Mouse (Mus musculus): Measurements from ENCODE around the gene Gm5741. TPM values are rescaled to one million over a fixed set of nuclear protein-coding genes. Genes with fewer than 3 reads are reported as not detected.

The Gm5741 gene
- polyA plus RNA-seq, 1 experiment from 2014 or later: 0.62 TPM

GRCm38 (mm10) chr8:85021514-85022055 is 46.2 kb downstream of the Gm5741 start:
- 95% methylated on average over 3 of the region's 3 CpGs for WGBS
- no peak for ATAC-seq (ENCODE audit: low FRiP score, low TSS enrichment)
- Histone ChIP-seq H3K4me2 (replicated peaks; ENCODE audit: low read depth, low read length) (no peak overlapping the region), H3K36me3 (ENCODE audit: insufficient read depth, low read length) (peaks cover 40% of the 10 kb centered on the region), H3K9me3 (ENCODE audit: low read length) (no peaks in the 10 kb centered on the region), H3K4me3 (ENCODE audit: low read length) (no peak overlapping the region), H3K27ac (ENCODE audit: low read length) (no peak overlapping the region), H3K4me1 (ENCODE audit: insufficient read depth, low read length) (peaks cover 19% of the 10 kb centered on the region), H3K9ac (replicated peaks; ENCODE audit: low read length) (no peak overlapping the region), H3K27me3 (ENCODE audit: insufficient read depth, low read length) (no peaks in the 10 kb centered on the region)

Small RNAs within 50 kb of the gene (microRNA-seq; reads per million reads assigned to microRNA genes)
- 3.5 reads per million, percentile 17 among the genes with 10 or more reads in this experiment for gene Gm23388
- gene Mir7070: not detected

Other genes starting within 250 kb of the Gm5741 start
- gene Dand5, start 245.2 kb downstream of the Gm5741 start, polyA plus RNA-seq (2015; fragmentation: Nextera tagmentation; extraction: Ambion mirVana): 6.6 and 9.0 TPM in 2 replicates
- gene Gadd45gip1, start 236.5 kb downstream of the Gm5741 start, polyA plus RNA-seq (2015; fragmentation: Nextera tagmentation; extraction: Ambion mirVana): 49.7 and 51.6 TPM in 2 replicates
- 109 and 114 TPM in 2 replicates for gene Rad23a, start 227.3 kb downstream of the Gm5741 start, polyA plus RNA-seq (2015; fragmentation: Nextera tagmentation; extraction: Ambion mirVana)
- 1,143 and 1,180 TPM in 2 replicates for gene Calr, start 221.0 kb downstream of the Gm5741 start, polyA plus RNA-seq (2015; fragmentation: Nextera tagmentation; extraction: Ambion mirVana)
- gene Farsa, start 211.0 kb downstream of the Gm5741 start, polyA plus RNA-seq (2015; fragmentation: Nextera tagmentation; extraction: Ambion mirVana): 110 and 120 TPM in 2 replicates
- 60.7 and 61.3 TPM in 2 replicates for gene Syce2, start 195.9 kb downstream of the Gm5741 start, polyA plus RNA-seq (2015; fragmentation: Nextera tagmentation; extraction: Ambion mirVana)
- gene Gcdh, start 174.1 kb downstream of the Gm5741 start, polyA plus RNA-seq (2015; fragmentation: Nextera tagmentation; extraction: Ambion mirVana): 61.2 and 70.4 TPM in 2 replicates
- gene Klf1, start 166.1 kb downstream of the Gm5741 start, polyA plus RNA-seq (2015; fragmentation: Nextera tagmentation; extraction: Ambion mirVana): 2.4 and 2.8 TPM in 2 replicates
- gene Dnase2a, start 159.4 kb downstream of the Gm5741 start, polyA plus RNA-seq (2015; fragmentation: Nextera tagmentation; extraction: Ambion mirVana): 10.2 and 10.6 TPM in 2 replicates
- 0.34 and 0.54 TPM in 2 replicates for gene Mast1, start 130.6 kb downstream of the Gm5741 start, polyA plus RNA-seq (2015; fragmentation: Nextera tagmentation; extraction: Ambion mirVana)
- gene Rtbdn, start 121.0 kb downstream of the Gm5741 start, polyA plus RNA-seq (2015; fragmentation: Nextera tagmentation; extraction: Ambion mirVana): 0.19 and 0.30 TPM in 2 replicates
- not detected in 2 replicates for gene Gm49661, start 98.5 kb downstream of the Gm5741 start, polyA plus RNA-seq (2015; fragmentation: Nextera tagmentation; extraction: Ambion mirVana)
- 810 and 819 TPM in 2 replicates for gene Prdx2, start 98.4 kb downstream of the Gm5741 start, polyA plus RNA-seq (2015; fragmentation: Nextera tagmentation; extraction: Ambion mirVana)
- gene Rnaseh2a, start 98.2 kb downstream of the Gm5741 start, polyA plus RNA-seq (2015; fragmentation: Nextera tagmentation; extraction: Ambion mirVana): 137 and 138 TPM in 2 replicates
- 8.3 and 11.7 TPM in 2 replicates for gene Junb, start 89.3 kb downstream of the Gm5741 start, polyA plus RNA-seq (2015; fragmentation: Nextera tagmentation; extraction: Ambion mirVana)
- gene Hook2, start 77.4 kb downstream of the Gm5741 start, polyA plus RNA-seq (2015; fragmentation: Nextera tagmentation; extraction: Ambion mirVana): 34.8 and 35.2 TPM in 2 replicates
- gene Best2, start 53.5 kb downstream of the Gm5741 start, polyA plus RNA-seq (2015; fragmentation: Nextera tagmentation; extraction: Ambion mirVana): not detected in 2 replicates
- gene Asna1, start 42.7 kb downstream of the Gm5741 start, polyA plus RNA-seq (2015; fragmentation: Nextera tagmentation; extraction: Ambion mirVana): 150 and 154 TPM in 2 replicates
- 93.3 and 104 TPM in 2 replicates for gene Trir, start 41.2 kb downstream of the Gm5741 start, polyA plus RNA-seq (2015; fragmentation: Nextera tagmentation; extraction: Ambion mirVana)
- gene Tnpo2, start 31.1 kb downstream of the Gm5741 start, polyA plus RNA-seq (2015; fragmentation: Nextera tagmentation; extraction: Ambion mirVana): 27.5 and 28.4 TPM in 2 replicates
- gene Fbxw9, start 7.9 kb downstream of the Gm5741 start, polyA plus RNA-seq (2015; fragmentation: Nextera tagmentation; extraction: Ambion mirVana): 34.6 and 37.3 TPM in 2 replicates
- 60.6 and 70.5 TPM in 2 replicates for gene Dhps, start 3.8 kb upstream of the Gm5741 start, polyA plus RNA-seq (2015; fragmentation: Nextera tagmentation; extraction: Ambion mirVana)
- 141 TPM in 2 replicates for gene Wdr83os, start 12.8 kb upstream of the Gm5741 start, polyA plus RNA-seq (2015; fragmentation: Nextera tagmentation; extraction: Ambion mirVana)
- gene Wdr83, start 13.3 kb upstream of the Gm5741 start, polyA plus RNA-seq (2015; fragmentation: Nextera tagmentation; extraction: Ambion mirVana): 53.0 and 54.8 TPM in 2 replicates
- gene Man2b1, start 15.3 kb upstream of the Gm5741 start, polyA plus RNA-seq (2015; fragmentation: Nextera tagmentation; extraction: Ambion mirVana): 46.9 and 53.6 TPM in 2 replicates
- gene Zfp791, start 55.1 kb upstream of the Gm5741 start, polyA plus RNA-seq (2015; fragmentation: Nextera tagmentation; extraction: Ambion mirVana): 2.7 and 3.8 TPM in 2 replicates
- gene Cks1brt, start 83.9 kb upstream of the Gm5741 start, polyA plus RNA-seq (2015; fragmentation: Nextera tagmentation; extraction: Ambion mirVana): not detected in 2 replicates
- not detected in 2 replicates for gene Olfr371, start 158.0 kb upstream of the Gm5741 start, polyA plus RNA-seq (2015; fragmentation: Nextera tagmentation; extraction: Ambion mirVana)
- gene Orc6, start 231.7 kb upstream of the Gm5741 start, polyA plus RNA-seq (2015; fragmentation: Nextera tagmentation; extraction: Ambion mirVana): 106 TPM in 2 replicates
- gene Vps35, start 231.8 kb upstream of the Gm5741 start, polyA plus RNA-seq (2015; fragmentation: Nextera tagmentation; extraction: Ambion mirVana): 156 and 161 TPM in 2 replicates

Data from kidney, embryonic 16.5 days (tissue).